Mouse (Mus musculus): ENCODE measurements around the gene Zfp398. TPM values are rescaled to one million over a fixed set of nuclear protein-coding genes. Genes with fewer than 3 reads are reported as not detected.

The Zfp398 gene
- polyA plus RNA-seq, 1 experiment from 2014 or later: 4.7 TPM

GRCm38 (mm10) chr6:47799079-47799478 is 36.4 kb upstream of the Zfp398 start:
- Histone ChIP-seq H3K9me3 (ENCODE audit: control insufficient read depth, low read length) (no peaks in the 10 kb centered on the region), H3K9ac (ENCODE audit: low read length) (no peak overlapping the region), H3K36me3 (ENCODE audit: control insufficient read depth, insufficient read depth, low read length) (peaks cover 95% of the 10 kb centered on the region), H3K27ac (replicated peaks in 1 of 2; ENCODE audit: control insufficient read depth in 1 of 2, insufficient read depth in 1 of 2, low read depth in 2 of 2, low read length in 2 of 2) (no peak overlapping the region), H3K27me3 (ENCODE audit: control insufficient read depth, insufficient read depth, low read length) (no peaks in the 10 kb centered on the region), H3K4me2 (ENCODE audit: low read length) (no peak overlapping the region), H3K4me1 (ENCODE audit: control insufficient read depth in 2 of 2, insufficient read depth in 2 of 2, low read length in 2 of 2) (no peaks in the 10 kb centered on the region), H3K4me3 (ENCODE audit: control insufficient read depth in 1 of 2, insufficient read depth in 1 of 2, low read depth in 1 of 2, low read length in 2 of 2) (no peak overlapping the region)
- no peak for ATAC-seq (ENCODE audit: insufficient number of reproducible peaks, insufficient read depth, low FRiP score, low read depth)
- WGBS: 47% methylated on average over 6 of the region's 6 CpGs

GRCm38 (mm10) chr6:47805520-47805919 is 29.9 kb upstream of the Zfp398 start:
- Histone ChIP-seq H3K9me3 (ENCODE audit: control insufficient read depth, low read length) (no peaks in the 10 kb centered on the region), H3K9ac (ENCODE audit: low read length) (no peak overlapping the region), H3K27me3 (ENCODE audit: control insufficient read depth, insufficient read depth, low read length) (no peaks in the 10 kb centered on the region), H3K4me1 (ENCODE audit: control insufficient read depth in 2 of 2, insufficient read depth in 2 of 2, low read length in 2 of 2) (no peaks in the 10 kb centered on the region; a peak in 1 of 4 replicates), H3K27ac (replicated peaks in 1 of 2; ENCODE audit: control insufficient read depth in 1 of 2, insufficient read depth in 1 of 2, low read depth in 2 of 2, low read length in 2 of 2) (no peak overlapping the region), H3K4me2 (ENCODE audit: low read length) (no peak overlapping the region), H3K36me3 (ENCODE audit: control insufficient read depth, insufficient read depth, low read length) (peaks cover 75% of the 10 kb centered on the region), H3K4me3 (ENCODE audit: control insufficient read depth in 1 of 2, insufficient read depth in 1 of 2, low read depth in 1 of 2, low read length in 2 of 2) (no peak overlapping the region)
- no peak for ATAC-seq (ENCODE audit: insufficient number of reproducible peaks, insufficient read depth, low FRiP score, low read depth)
- WGBS: 77% methylated on average over 2 of the region's 2 CpGs

- Histone ChIP-seq H3K4me2 (ENCODE audit: low read length) (no peak overlapping the region), H3K27ac (replicated peaks in 1 of 2; ENCODE audit: control insufficient read depth in 1 of 2, insufficient read depth in 1 of 2, low read depth in 2 of 2, low read length in 2 of 2) (no peak overlapping the region), H3K9me3 (ENCODE audit: control insufficient read depth, low read length) (no peaks in the 10 kb centered on the region), H3K4me1 (ENCODE audit: control insufficient read depth in 2 of 2, insufficient read depth in 2 of 2, low read length in 2 of 2) (peaks cover 6 to 15% of the 10 kb centered on the region in 2 experiments), H3K9ac (ENCODE audit: low read length) (no peak overlapping the region), H3K4me3 (ENCODE audit: control insufficient read depth in 1 of 2, insufficient read depth in 1 of 2, low read depth in 1 of 2, low read length in 2 of 2) (no peak overlapping the region), H3K27me3 (ENCODE audit: control insufficient read depth, insufficient read depth, low read length) (no peaks in the 10 kb centered on the region), H3K36me3 (ENCODE audit: control insufficient read depth, insufficient read depth, low read length) (peaks cover 58% of the 10 kb centered on the region)
- no peak for ATAC-seq (ENCODE audit: insufficient number of reproducible peaks, insufficient read depth, low FRiP score, low read depth)
- WGBS: 79% methylated on average over 2 of the region's 2 CpGs
Measured at GRCm38 (mm10) chr6:47807419-47807818, 28.0 kb upstream of the Zfp398 start.

GRCm38 (mm10) chr6:47808545-47808944 is 26.9 kb upstream of the Zfp398 start:
- 91% methylated on average over 5 of the region's 5 CpGs for WGBS
- H3K9me3 ChIP-seq (ENCODE audit: control insufficient read depth, low read length): no peaks in the 10 kb centered on the region

GRCm38 (mm10) chr6:47809053-47809452 is 26.4 kb upstream of the Zfp398 start:
- Histone ChIP-seq H3K4me3 (ENCODE audit: control insufficient read depth in 1 of 2, insufficient read depth in 1 of 2, low read depth in 1 of 2, low read length in 2 of 2) (no peak overlapping the region), H3K27ac (replicated peaks in 1 of 2; ENCODE audit: control insufficient read depth in 1 of 2, insufficient read depth in 1 of 2, low read depth in 2 of 2, low read length in 2 of 2) (no peak overlapping the region), H3K4me1 (ENCODE audit: control insufficient read depth in 2 of 2, insufficient read depth in 2 of 2, low read length in 2 of 2) (peaks cover 6 to 15% of the 10 kb centered on the region in 2 experiments), H3K9ac (ENCODE audit: low read length) (no peak overlapping the region), H3K9me3 (ENCODE audit: control insufficient read depth, low read length) (no peaks in the 10 kb centered on the region), H3K27me3 (ENCODE audit: control insufficient read depth, insufficient read depth, low read length) (no peaks in the 10 kb centered on the region), H3K36me3 (ENCODE audit: control insufficient read depth, insufficient read depth, low read length) (peaks cover 41% of the 10 kb centered on the region), H3K4me2 (ENCODE audit: low read length) (no peak overlapping the region)
- no peak for ATAC-seq (ENCODE audit: insufficient number of reproducible peaks, insufficient read depth, low FRiP score, low read depth)
- WGBS: 81% methylated on average over 4 of the region's 4 CpGs

More at GRCm38 (mm10) chr6:47808545-47808944, 26.9 kb upstream of the Zfp398 start:
- Histone ChIP-seq H3K4me1 (ENCODE audit: control insufficient read depth in 2 of 2, insufficient read depth in 2 of 2, low read length in 2 of 2) (peaks cover 6 to 15% of the 10 kb centered on the region in 2 experiments), H3K36me3 (ENCODE audit: control insufficient read depth, insufficient read depth, low read length) (peaks cover 46% of the 10 kb centered on the region), H3K27ac (replicated peaks in 1 of 2; ENCODE audit: control insufficient read depth in 1 of 2, insufficient read depth in 1 of 2, low read depth in 2 of 2, low read length in 2 of 2) (no peak overlapping the region), H3K4me3 (ENCODE audit: control insufficient read depth in 1 of 2, insufficient read depth in 1 of 2, low read depth in 1 of 2, low read length in 2 of 2) (no peak overlapping the region), H3K9ac (ENCODE audit: low read length) (no peak overlapping the region), H3K27me3 (ENCODE audit: control insufficient read depth, insufficient read depth, low read length) (no peaks in the 10 kb centered on the region), H3K4me2 (ENCODE audit: low read length) (no peak overlapping the region)
- no peak for ATAC-seq (ENCODE audit: insufficient number of reproducible peaks, insufficient read depth, low FRiP score, low read depth)

- Histone ChIP-seq H3K27ac (replicated peaks in 1 of 2; ENCODE audit: control insufficient read depth in 1 of 2, insufficient read depth in 1 of 2, low read depth in 2 of 2, low read length in 2 of 2) (no peak overlapping the region), H3K36me3 (ENCODE audit: control insufficient read depth, insufficient read depth, low read length) (peaks cover 30% of the 10 kb centered on the region), H3K4me2 (ENCODE audit: low read length) (no peak overlapping the region), H3K27me3 (ENCODE audit: control insufficient read depth, insufficient read depth, low read length) (no peaks in the 10 kb centered on the region), H3K9ac (ENCODE audit: low read length) (no peak overlapping the region), H3K4me1 (ENCODE audit: control insufficient read depth in 2 of 2, insufficient read depth in 2 of 2, low read length in 2 of 2) (peaks cover 6 to 15% of the 10 kb centered on the region in 2 experiments), H3K4me3 (ENCODE audit: control insufficient read depth in 1 of 2, insufficient read depth in 1 of 2, low read depth in 1 of 2, low read length in 2 of 2) (no peak overlapping the region), H3K9me3 (ENCODE audit: control insufficient read depth, low read length) (no peaks in the 10 kb centered on the region)
- ATAC-seq (ENCODE audit: insufficient number of reproducible peaks, insufficient read depth, low FRiP score, low read depth): no peak
- 63% methylated on average over 2 of the region's 2 CpGs for WGBS
Measured at GRCm38 (mm10) chr6:47810181-47810580, 25.3 kb upstream of the Zfp398 start.

- no peak for ATAC-seq (ENCODE audit: insufficient number of reproducible peaks, insufficient read depth, low FRiP score, low read depth)
- H3K4me2 ChIP-seq (ENCODE audit: low read length): peak overlapping the region; percentile 84
- no peaks in the 10 kb centered on the region for H3K27me3 ChIP-seq (ENCODE audit: control insufficient read depth, insufficient read depth, low read length)
- peak overlapping the region; percentile 33 to 83; a peak in 3 of 4 replicates for H3K4me3 ChIP-seq (ENCODE audit: control insufficient read depth in 1 of 2, insufficient read depth in 1 of 2, low read depth in 1 of 2, low read length in 2 of 2)
- WGBS: 56% methylated on average over 5 of the region's 5 CpGs
- no peak overlapping the region for H3K27ac ChIP-seq (replicated peaks in 1 of 2; ENCODE audit: control insufficient read depth in 1 of 2, insufficient read depth in 1 of 2, low read depth in 2 of 2, low read length in 2 of 2)
- H3K36me3 ChIP-seq (ENCODE audit: control insufficient read depth, insufficient read depth, low read length): peaks cover 19% of the 10 kb centered on the region
- H3K4me1 ChIP-seq (ENCODE audit: control insufficient read depth in 2 of 2, insufficient read depth in 2 of 2, low read length in 2 of 2): peaks cover 6 to 15% of the 10 kb centered on the region in 2 experiments
- H3K9me3 ChIP-seq (ENCODE audit: control insufficient read depth, low read length): no peaks in the 10 kb centered on the region
- peak overlapping the region; percentile 93 for H3K9ac ChIP-seq (ENCODE audit: low read length)
Measured at GRCm38 (mm10) chr6:47811324-47811723, 24.1 kb upstream of the Zfp398 start.

GRCm38 (mm10) chr6:47812271-47812915 is 23.1 kb upstream of the Zfp398 start:
- 1% methylated on average over 17 of the region's 17 CpGs for WGBS
- H3K4me1 ChIP-seq (ENCODE audit: control insufficient read depth in 2 of 2, insufficient read depth in 2 of 2, low read length in 2 of 2): peaks cover 6 to 15% of the 10 kb centered on the region in 2 experiments

More at GRCm38 (mm10) chr6:47812271-47812915, 23.1 kb upstream of the Zfp398 start:
- peak overlapping the region; percentile 93 for H3K9ac ChIP-seq (ENCODE audit: low read length)
- H3K9me3 ChIP-seq (ENCODE audit: control insufficient read depth, low read length): no peaks in the 10 kb centered on the region
- ATAC-seq (ENCODE audit: insufficient number of reproducible peaks, insufficient read depth, low FRiP score, low read depth): no peak
- peak overlapping the region; percentile 77 to 83 for H3K4me3 ChIP-seq (ENCODE audit: control insufficient read depth in 1 of 2, insufficient read depth in 1 of 2, low read depth in 1 of 2, low read length in 2 of 2)
- no peaks in the 10 kb centered on the region for H3K27me3 ChIP-seq (ENCODE audit: control insufficient read depth, insufficient read depth, low read length)
- peak overlapping the region; percentile 84 for H3K4me2 ChIP-seq (ENCODE audit: low read length)
- peaks cover 11% of the 10 kb centered on the region; the same call in 1 of the 2 replicates for H3K36me3 ChIP-seq (ENCODE audit: control insufficient read depth, insufficient read depth, low read length)
- peak overlapping the region; percentile 87 to 97 for H3K27ac ChIP-seq (replicated peaks in 1 of 2; ENCODE audit: control insufficient read depth in 1 of 2, insufficient read depth in 1 of 2, low read depth in 2 of 2, low read length in 2 of 2)

Data from heart, embryonic 14.5 days (tissue).